Mouse (Mus musculus) hindbrain, embryonic 11.5 days (tissue): ENCODE data around the gene Padi1. TPM values are rescaled to one million over a fixed set of nuclear protein-coding genes. Genes with fewer than 3 reads are reported as not detected.

Source experiments
- ATAC-seq: fragments of 200-750 bp; cut with Nextera tagmentation; 2 replicates; pipeline ENCODE4 v1.8.0; 2017; ENCODE audit warnings: mild to moderate bottlenecking, moderate TSS enrichment, moderate library complexity; ENCODE audit not compliant: low FRiP score
- DNase-seq: peaks from one replicate; pipeline ENCODE4 v3.0.0-alpha.2; 2015; ENCODE audit warnings: low spot score
- H3K27ac ChIP-seq: fragments of 300-500 bp; sonication (generic); 2 replicates; pipeline ENCODE4 v1.5.1; 2014; ENCODE audit warnings: mild to moderate bottlenecking, low read depth, low read length
- H3K27me3 ChIP-seq: fragments of 300-500 bp; sonication (generic); 2 replicates; pipeline ENCODE4 v1.6.1; 2014; ENCODE audit warnings: mild to moderate bottlenecking, low read length, moderate library complexity, mixed read lengths; ENCODE audit not compliant: control insufficient read depth, insufficient read depth
- H3K36me3 ChIP-seq: fragments of 300-500 bp; sonication (generic); 2 replicates; pipeline ENCODE4 v1.6.1; 2014; ENCODE audit warnings: mild to moderate bottlenecking, low read length, moderate library complexity, mixed read lengths; ENCODE audit not compliant: control insufficient read depth, insufficient read depth
- H3K4me1 ChIP-seq: fragments of 300-500 bp; sonication (generic); replicated peaks from 2 replicates; pipeline ENCODE4 v1.6.1; 2014; ENCODE audit warnings: low read length, mixed read lengths; ENCODE audit not compliant: control insufficient read depth, insufficient read depth
- H3K4me2 ChIP-seq: fragments of 300-500 bp; sonication (generic); replicated peaks from 2 replicates; pipeline ENCODE4 v1.6.1; 2014; ENCODE audit warnings: mild to moderate bottlenecking, low read depth, low read length
- H3K4me3 ChIP-seq: fragments of 300-500 bp; sonication (generic); 2 replicates; pipeline ENCODE4 v1.5.1; 2014; ENCODE audit warnings: low read depth, low read length
- H3K9ac ChIP-seq: fragments of 300-500 bp; sonication (generic); 2 replicates; pipeline ENCODE4 v1.6.1; 2014; ENCODE audit warnings: low read depth, low read length
- H3K9me3 ChIP-seq: fragments of 300-500 bp; sonication (generic); 2 replicates; pipeline ENCODE4 v1.6.1; 2016; ENCODE audit warnings: low read length; ENCODE audit not compliant: control insufficient read depth
- WGBS: fragments of 180-500 bp; shearing (Covaris S2); extraction: QIAGEN DNeasy Blood & Tissue Kit; methylation state at CpG from one replicate; pipeline ENCODE4 v1.1.7; 2014; 5-methylcytosine and 5-hydroxymethylcytosine counted together
- polyA plus RNA-seq: library from polyadenylated mRNA; unstranded; fragments of >200 nt; fragmentation: Nextera tagmentation; extraction: Ambion mirVana; gene quantifications from 2 replicates; pipeline ENCODE4 v1.2.1, GENCODE M21; 2014

Gene Padi1
- polyA plus RNA-seq, 1 experiment from 2014 or later: 0.05 TPM

DNA sequence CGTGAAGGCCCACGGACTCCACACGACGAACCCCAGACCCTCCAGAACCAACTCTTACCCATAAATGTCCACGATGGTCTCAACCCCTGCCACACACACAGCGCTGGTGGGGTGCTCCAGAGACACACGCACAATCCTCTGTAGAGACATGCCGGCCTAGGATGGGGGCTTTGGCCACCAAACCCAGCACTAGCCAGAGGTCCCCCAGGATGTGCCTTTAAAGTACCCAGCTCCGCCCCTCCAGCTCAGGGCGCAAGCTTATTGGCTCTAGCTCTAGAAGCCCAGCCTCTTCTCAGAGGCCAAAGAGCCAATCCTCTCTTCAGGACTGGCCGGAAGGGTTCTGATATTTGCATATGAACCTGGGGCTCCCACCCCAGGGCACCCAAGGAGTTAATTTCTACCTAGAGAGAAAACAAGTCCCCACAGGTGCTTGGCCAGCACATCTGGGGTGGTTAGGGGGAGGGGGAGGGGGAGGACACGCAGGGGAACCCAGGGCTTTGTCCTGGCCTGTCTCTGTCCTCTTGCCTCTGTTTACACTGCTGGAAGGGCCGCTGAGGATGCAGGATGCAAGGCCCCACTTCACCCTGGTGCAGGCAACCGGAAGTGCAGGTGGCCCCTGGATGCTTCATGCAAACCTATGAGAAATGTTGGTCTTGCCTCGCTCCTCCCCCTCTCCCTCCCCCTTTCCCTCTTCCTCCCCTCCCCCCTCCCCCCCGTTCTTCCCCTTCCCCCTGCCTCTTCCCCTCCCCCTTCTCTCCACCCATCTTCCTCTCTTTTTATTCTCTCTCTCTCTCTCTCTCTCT is 34.9 kb downstream of the Padi1 start, which contains the start of gene Padi3:
Gene Padi3 (minus strand): TSS at position 191 of the 803 bp plus-strand sequence.
- DNase-seq (no peak), ATAC-seq (no peak)
- Histone ChIP-seq H3K9ac (no peak within 1 kb of the TSS), H3K4me2 (no peak within 1 kb of the TSS), H3K36me3 (no peaks in the 10 kb centered on the region), H3K27ac (no peak within 1 kb of the TSS), H3K4me1 (no peaks in the 10 kb centered on the region; the same call in 1 of the 2 replicates), H3K4me3 (no peak within 1 kb of the TSS), H3K27me3 (no peaks in the 10 kb centered on the region), H3K9me3 (no peaks in the 10 kb centered on the region)
- 83% methylated on average over 13 of the region's 16 CpGs for WGBS

DNA sequence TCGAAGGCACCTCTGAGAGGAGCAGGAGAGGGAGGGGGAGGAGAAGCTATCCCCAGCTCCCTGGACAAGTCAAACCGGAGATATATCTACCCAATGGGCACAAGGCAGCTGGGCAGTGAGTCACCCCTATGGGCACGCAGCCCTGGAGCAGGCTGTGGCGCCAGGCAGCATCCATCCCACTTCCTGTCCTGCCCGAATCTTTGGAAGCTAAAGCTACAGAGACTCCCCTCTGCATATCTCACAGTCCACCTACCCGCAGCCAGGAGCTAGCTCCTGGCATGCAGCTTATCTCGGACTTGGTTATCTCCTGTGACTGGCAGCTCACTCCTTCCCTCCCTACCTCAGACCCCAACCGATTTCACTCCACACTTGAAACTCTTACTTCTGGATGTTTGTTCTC is 36.5 kb downstream of the Padi1 start:
- Histone ChIP-seq H3K27me3 (no peaks in the 10 kb centered on the region), H3K27ac (no peak overlapping the region), H3K4me2 (no peak overlapping the region), H3K9ac (no peak overlapping the region), H3K9me3 (no peaks in the 10 kb centered on the region), H3K4me1 (no peaks in the 10 kb centered on the region; the same call in 1 of the 2 replicates), H3K36me3 (no peaks in the 10 kb centered on the region), H3K4me3 (no peak overlapping the region)
- ATAC-seq (no peak), DNase-seq (no peak)
- WGBS: 89% methylated on average over 8 of the region's 8 CpGs

DNA sequence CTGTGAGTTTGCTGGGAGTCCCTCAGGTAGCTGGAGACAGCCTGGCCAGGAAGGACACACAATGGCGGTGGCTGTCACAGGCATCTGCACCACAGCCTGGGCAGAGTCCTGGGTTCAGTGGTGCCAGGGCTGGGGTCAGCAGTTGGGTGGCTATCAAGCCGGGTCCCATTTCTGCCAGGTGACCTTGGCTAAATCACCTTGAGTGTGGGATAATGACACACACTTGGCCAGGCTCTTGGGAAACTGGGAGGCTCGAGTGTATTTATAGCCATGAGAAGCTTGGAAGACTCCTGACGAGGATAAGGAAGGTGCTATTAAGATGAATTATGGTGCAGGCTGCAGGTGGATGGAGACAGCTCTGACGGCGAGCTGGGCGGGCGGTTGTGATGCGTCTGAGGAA is 41.0 kb downstream of the Padi1 start:
- 92% methylated on average over 9 of the region's 9 CpGs for WGBS
- Histone ChIP-seq H3K36me3 (no peaks in the 10 kb centered on the region), H3K9ac (no peak overlapping the region)

DNA sequence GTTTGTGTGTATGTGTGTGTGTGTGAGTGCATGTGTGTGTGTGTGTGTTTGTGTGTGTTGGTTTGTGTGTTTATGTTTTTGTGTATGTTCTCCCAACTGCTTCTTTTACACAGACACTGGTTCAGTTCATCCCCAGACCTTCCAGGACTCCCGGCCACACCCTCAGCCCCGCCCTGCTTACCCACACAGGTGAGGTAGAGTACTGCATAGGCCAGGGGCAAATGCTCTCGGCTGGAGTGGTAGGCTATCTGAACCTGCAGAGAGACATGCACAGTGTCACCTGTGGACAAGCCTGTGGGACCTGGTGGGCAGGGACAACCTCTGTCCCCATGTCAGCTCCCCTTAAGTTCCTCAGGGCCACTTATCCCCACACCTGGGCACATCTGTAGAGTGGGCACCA is 44.2 kb downstream of the Padi1 start:
- Histone ChIP-seq H3K27ac (no peak overlapping the region), H3K9ac (no peak overlapping the region), H3K4me3 (no peak overlapping the region), H3K4me2 (no peak overlapping the region), H3K4me1 (no peaks in the 10 kb centered on the region), H3K36me3 (no peaks in the 10 kb centered on the region), H3K9me3 (no peaks in the 10 kb centered on the region), H3K27me3 (no peaks in the 10 kb centered on the region)
- DNase-seq (no peak), ATAC-seq (no peak)
- WGBS: 94% methylated on average over 3 of the region's 3 CpGs

More for the DNA sequence above, 41.0 kb downstream of the Padi1 start:
- H3K4me3 ChIP-seq: no peak overlapping the region
- no peak overlapping the region for H3K27ac ChIP-seq
- ATAC-seq (no peak), DNase-seq (no peak)
- no peaks in the 10 kb centered on the region for H3K4me1 ChIP-seq
- H3K27me3 ChIP-seq: no peaks in the 10 kb centered on the region
- H3K9me3 ChIP-seq: no peaks in the 10 kb centered on the region
- no peak overlapping the region for H3K4me2 ChIP-seq

DNA sequence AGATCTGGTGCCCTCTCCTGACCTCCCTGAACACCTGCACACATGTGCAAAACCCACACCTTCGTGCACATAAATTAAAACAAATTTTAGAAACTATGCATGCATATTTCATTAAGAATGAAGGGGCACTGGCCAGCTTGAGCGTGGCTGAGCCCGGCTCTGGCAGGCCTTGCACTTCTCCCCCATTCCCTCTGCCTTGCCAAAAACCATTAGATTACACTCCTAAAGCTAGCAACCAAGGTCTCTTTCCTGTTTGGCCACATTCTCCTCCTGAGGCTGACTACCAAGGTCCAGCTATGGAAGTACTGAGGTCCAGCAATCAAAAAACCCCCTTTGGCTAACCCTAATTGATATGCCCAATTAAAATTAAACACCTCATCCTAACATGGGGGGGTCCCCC is 48.8 kb downstream of the Padi1 start:
- Histone ChIP-seq H3K4me1 (no peaks in the 10 kb centered on the region), H3K27me3 (no peaks in the 10 kb centered on the region), H3K4me3 (no peak overlapping the region), H3K9ac (no peak overlapping the region), H3K27ac (no peak overlapping the region), H3K4me2 (no peak overlapping the region), H3K9me3 (no peaks in the 10 kb centered on the region), H3K36me3 (no peaks in the 10 kb centered on the region)
- ATAC-seq (no peak), DNase-seq (no peak)
- WGBS: 81% methylated on average over 3 of the region's 3 CpGs

DNA sequence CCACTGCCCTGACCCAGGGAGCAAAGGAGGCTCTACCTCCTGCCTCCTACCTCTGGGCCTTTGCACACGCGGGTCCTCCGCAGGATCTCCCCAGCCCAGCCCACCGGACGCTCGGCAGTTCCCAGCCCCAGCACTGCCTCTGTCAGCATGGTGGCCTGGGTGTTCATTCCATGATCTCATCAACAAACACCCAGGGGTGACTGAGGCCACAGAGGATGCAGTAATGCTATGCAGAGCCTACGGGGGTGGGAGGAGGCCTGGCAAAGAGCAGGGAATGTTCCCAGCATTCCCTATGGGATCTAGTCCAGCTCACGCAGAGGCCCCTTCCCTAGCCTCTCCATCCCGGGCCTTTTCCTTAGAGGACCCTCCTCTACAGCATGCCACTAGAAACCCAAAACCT is 50.9 kb downstream of the Padi1 start:
- Histone ChIP-seq H3K27ac (no peak overlapping the region), H3K4me1 (no peaks in the 10 kb centered on the region), H3K9me3 (no peaks in the 10 kb centered on the region), H3K27me3 (no peaks in the 10 kb centered on the region), H3K36me3 (no peaks in the 10 kb centered on the region), H3K4me2 (no peak overlapping the region), H3K4me3 (no peak overlapping the region), H3K9ac (no peak overlapping the region)
- ATAC-seq (no peak), DNase-seq (no peak)
- WGBS: 88% methylated on average over 9 of the region's 9 CpGs

DNA sequence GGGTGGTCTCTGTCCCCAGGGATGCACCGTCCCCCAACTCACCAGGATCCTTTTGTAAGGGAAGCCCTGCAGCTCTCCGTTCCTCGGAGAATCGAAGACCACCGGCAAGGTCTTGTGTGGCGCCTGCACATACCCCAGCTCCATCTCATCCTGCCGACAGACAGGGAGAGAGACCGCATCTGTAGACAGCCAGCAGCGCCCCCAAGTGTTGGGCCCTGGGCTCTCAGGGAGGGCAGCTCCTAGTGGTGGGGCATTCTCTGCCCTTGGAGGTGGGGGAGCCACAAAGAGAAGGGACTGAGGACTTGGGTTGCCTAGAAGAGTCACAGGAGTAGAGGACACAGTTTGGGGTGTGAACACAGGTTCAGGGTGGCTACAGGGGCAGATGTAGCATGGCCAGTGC is 51.8 kb downstream of the Padi1 start:
- H3K4me2 ChIP-seq: no peak overlapping the region
- H3K36me3 ChIP-seq: no peaks in the 10 kb centered on the region
- no peaks in the 10 kb centered on the region for H3K9me3 ChIP-seq
- WGBS: 51% methylated on average over 9 of the region's 9 CpGs
- H3K4me1 ChIP-seq: no peaks in the 10 kb centered on the region
- H3K4me3 ChIP-seq: no peak overlapping the region
- H3K9ac ChIP-seq: no peak overlapping the region
- no peak overlapping the region for H3K27ac ChIP-seq
- ATAC-seq (no peak), DNase-seq (no peak)
- no peaks in the 10 kb centered on the region for H3K27me3 ChIP-seq

DNA sequence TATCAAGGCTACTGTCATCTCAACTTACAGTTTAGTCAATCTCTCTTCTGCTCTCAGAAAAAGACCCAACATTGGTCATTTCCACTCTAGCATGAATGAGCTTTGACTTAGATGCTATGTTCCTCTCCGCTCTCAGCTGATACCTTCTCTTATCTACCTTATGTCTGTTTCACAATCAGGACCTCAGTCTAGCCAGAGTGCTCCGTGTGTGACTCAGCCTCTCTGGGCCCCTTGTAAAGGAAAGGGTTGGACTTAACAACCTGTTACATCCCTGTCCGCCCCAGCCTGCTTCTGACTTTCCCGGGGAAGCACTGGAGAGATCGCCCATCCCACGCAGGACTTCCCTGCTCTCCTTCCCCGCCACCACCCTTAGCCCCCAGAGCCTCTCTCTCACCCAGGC is 53.0 kb downstream of the Padi1 start:
- no peaks in the 10 kb centered on the region for H3K27me3 ChIP-seq
- DNase-seq: no peak
- 94% methylated on average over 7 of the region's 7 CpGs for WGBS

DNA sequence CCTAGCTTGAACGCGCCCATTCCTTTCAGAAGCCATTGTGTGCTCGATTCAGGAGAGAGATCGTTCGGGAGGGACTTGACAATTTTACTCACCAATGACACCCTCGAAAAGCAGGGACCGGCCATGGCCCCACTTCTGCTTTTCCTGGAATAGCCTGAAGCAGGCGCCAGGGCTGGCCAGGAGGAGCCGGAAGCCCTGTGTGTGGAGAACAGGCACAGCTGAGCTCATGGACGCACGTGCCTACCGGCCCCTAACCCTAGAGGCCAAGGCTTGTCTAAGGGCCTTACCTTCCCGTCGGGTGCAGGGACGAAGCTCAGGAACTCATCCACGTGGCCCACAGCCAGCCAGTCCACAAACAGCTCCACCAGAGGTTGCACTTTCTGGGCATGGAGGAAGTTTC is 54.5 kb downstream of the Padi1 start:
- Histone ChIP-seq H3K4me3 (no peak overlapping the region), H3K4me1 (no peaks in the 10 kb centered on the region), H3K9me3 (no peaks in the 10 kb centered on the region; the same call in 1 of the 2 replicates), H3K27ac (no peak overlapping the region), H3K36me3 (no peaks in the 10 kb centered on the region), H3K27me3 (no peaks in the 10 kb centered on the region), H3K9ac (no peak overlapping the region), H3K4me2 (no peak overlapping the region)
- no peak for ATAC-seq
- DNase-seq: no peak
- WGBS: 84% methylated on average over 16 of the region's 16 CpGs

More for the DNA sequence above, 53.0 kb downstream of the Padi1 start:
- Histone ChIP-seq H3K27ac (no peak overlapping the region), H3K9ac (no peak overlapping the region), H3K9me3 (no peaks in the 10 kb centered on the region), H3K4me1 (no peaks in the 10 kb centered on the region), H3K4me2 (no peak overlapping the region), H3K36me3 (no peaks in the 10 kb centered on the region), H3K4me3 (no peak overlapping the region)
- ATAC-seq: no peak
